Mouse (Mus musculus) forebrain, postnatal 0 days (tissue): ENCODE measurements around the gene Hoxb6. TPM values are rescaled to one million over a fixed set of nuclear protein-coding genes. Genes with fewer than 3 reads are reported as not detected.

Experiments
- ATAC-seq: fragments of 200-750 bp; cut with Nextera tagmentation; 2 replicates; pipeline ENCODE4 v1.8.0; 2017; ENCODE audit warnings: mild to moderate bottlenecking, moderate library complexity
- DNase-seq: peaks from one replicate; pipeline ENCODE4 v3.0.0-alpha.2; 2015
- H3K27ac ChIP-seq: fragments of 300-500 bp; sonication (generic); 2 replicates; pipeline ENCODE4 v1.5.1; 2014; ENCODE audit warnings: low read depth, mild to moderate bottlenecking, antibody characterized with exemption, low read length, moderate library complexity, mixed read lengths
- H3K27me3 ChIP-seq: fragments of 300-500 bp; sonication (generic); 2 replicates; pipeline ENCODE4 v1.6.1; 2014; ENCODE audit warnings: mild to moderate bottlenecking, low read length, mixed read lengths; ENCODE audit not compliant: insufficient read depth
- H3K36me3 ChIP-seq: fragments of 300-500 bp; sonication (generic); 2 replicates; pipeline ENCODE4 v1.6.1; 2014; ENCODE audit warnings: mild to moderate bottlenecking, moderate library complexity; ENCODE audit not compliant: insufficient read depth
- H3K4me1 ChIP-seq: fragments of 300-500 bp; sonication (generic); 2 replicates; pipeline ENCODE4 v1.6.1; 2014; ENCODE audit warnings: antibody characterized with exemption; ENCODE audit not compliant: insufficient read depth
- H3K4me2 ChIP-seq: fragments of 300-500 bp; sonication (generic); 2 replicates; pipeline ENCODE4 v1.6.1; 2014; ENCODE audit warnings: low read depth, mild to moderate bottlenecking, moderate library complexity
- H3K4me3 ChIP-seq: fragments of 300-500 bp; sonication (generic); 2 replicates; pipeline ENCODE4 v1.5.1; 2014; ENCODE audit warnings: low read depth, low read length, mixed read lengths
- H3K9ac ChIP-seq: fragments of 300-500 bp; sonication (generic); 2 replicates; pipeline ENCODE4 v1.6.1; 2014; ENCODE audit warnings: mild to moderate bottlenecking
- H3K9me3 ChIP-seq: fragments of 300-500 bp; sonication (generic); 2 replicates; pipeline ENCODE4 v1.6.1; 2016; ENCODE audit warnings: low read length
- CTCF ChIP-seq: sonication (generic); IDR thresholded peaks from 2 replicates; pipeline ENCODE4 v1.5.1; 2016; ENCODE audit warnings: antibody characterized with exemption, control low read depth, low read depth
- WGBS: fragments of 180-500 bp; shearing (Covaris S2); extraction: QIAGEN DNeasy Blood & Tissue Kit; methylation state at CpG from one replicate; pipeline ENCODE4 v1.1.7; 2014; 5-methylcytosine and 5-hydroxymethylcytosine counted together
- polyA plus RNA-seq: library from polyadenylated mRNA; unstranded; fragments of >200 nt; fragmentation: Nextera tagmentation; extraction: Ambion mirVana; gene quantifications from 2 replicates; pipeline ENCODE4 v1.2.1, GENCODE M21; 2015
- total RNA-seq: library from RNA; depleted of rRNA; stranded (reverse); fragments of >200 nt; gene quantifications from 2 replicates; pipeline ENCODE4 v1.2.3, GENCODE M21; 2014

The Hoxb6 gene
- total and polyA plus RNA-seq, 2 experiments from 2014 or later, result not detected

GRCm38 (mm10) chr11:96278324-96278723, 14.0 kb upstream of the Hoxb6 start:
- H3K36me3 ChIP-seq, result no peaks in the 10 kb centered on the region
- H3K4me2 ChIP-seq, result no peak overlapping the region
- H3K4me1 ChIP-seq, result no peaks in the 10 kb centered on the region
- H3K27ac ChIP-seq, result no peak overlapping the region
- peaks cover 98% of the 10 kb centered on the region for H3K27me3 ChIP-seq
- no peak for TF ChIP-seq CTCF
- no peak overlapping the region for H3K9ac ChIP-seq
- no peaks in the 10 kb centered on the region for H3K9me3 ChIP-seq
- no peak for DNase-seq
- no peak for ATAC-seq
- no peak overlapping the region for H3K4me3 ChIP-seq
- WGBS, result 15% methylated on average over 14 of the region's 14 CpGs

- peak; percentile 91 for DNase-seq
- ATAC-seq, result peak; percentile 79
- Histone ChIP-seq H3K27me3 (peaks cover 98% of the 10 kb centered on the region), H3K4me3 (no peak overlapping the region), H3K27ac (no peak overlapping the region), H3K36me3 (no peaks in the 10 kb centered on the region), H3K9ac (no peak overlapping the region), H3K4me2 (no peak overlapping the region), H3K9me3 (no peaks in the 10 kb centered on the region), H3K4me1 (no peaks in the 10 kb centered on the region)
- WGBS, result under 1% methylated on average over 9 of the region's 9 CpGs
- TF ChIP-seq CTCF, result peak; percentile 91
These were observed 13.5 kb upstream of the Hoxb6 start for GRCm38 (mm10) chr11:96278773-96279172.

GRCm38 (mm10) chr11:96279421-96280233, 12.6 kb upstream of the Hoxb6 start:
- H3K27ac ChIP-seq, result no peak overlapping the region

GRCm38 (mm10) chr11:96280399-96281378, 11.6 kb upstream of the Hoxb6 start:
- Histone ChIP-seq H3K4me1 (no peaks in the 10 kb centered on the region), H3K4me2 (no peak overlapping the region), H3K9me3 (no peaks in the 10 kb centered on the region), H3K9ac (no peak overlapping the region), H3K27ac (no peak overlapping the region), H3K36me3 (no peaks in the 10 kb centered on the region), H3K4me3 (no peak overlapping the region), H3K27me3 (peaks cover 97% of the 10 kb centered on the region)
- no peak for DNase-seq
- ATAC-seq, result no peak
- TF ChIP-seq CTCF, result no peak
- WGBS, result 11% methylated on average over 8 of the region's 8 CpGs

More at GRCm38 (mm10) chr11:96279421-96280233, 12.6 kb upstream of the Hoxb6 start:
- H3K4me2 ChIP-seq, result no peak overlapping the region
- DNase-seq (no peak), ATAC-seq (no peak)
- H3K4me3 ChIP-seq, result no peak overlapping the region
- WGBS, result 2% methylated on average over 31 of the region's 31 CpGs
- no peaks in the 10 kb centered on the region for H3K9me3 ChIP-seq
- no peak overlapping the region for H3K9ac ChIP-seq
- no peaks in the 10 kb centered on the region for H3K4me1 ChIP-seq
- no peaks in the 10 kb centered on the region for H3K36me3 ChIP-seq
- peaks cover 97% of the 10 kb centered on the region for H3K27me3 ChIP-seq
- no peak for TF ChIP-seq CTCF

- 5% methylated on average over 18 of the region's 18 CpGs for WGBS
- no peak overlapping the region for H3K27ac ChIP-seq
- no peak for DNase-seq
- no peak overlapping the region for H3K4me2 ChIP-seq
- H3K4me1 ChIP-seq, result no peaks in the 10 kb centered on the region
- no peak for ATAC-seq
- H3K9ac ChIP-seq, result no peak overlapping the region
- H3K36me3 ChIP-seq, result no peaks in the 10 kb centered on the region
- no peak overlapping the region for H3K4me3 ChIP-seq
- no peak for TF ChIP-seq CTCF
- no peaks in the 10 kb centered on the region for H3K9me3 ChIP-seq
- H3K27me3 ChIP-seq, result peaks cover 97% of the 10 kb centered on the region
These were observed 10.9 kb upstream of the Hoxb6 start for GRCm38 (mm10) chr11:96281396-96281795.

GRCm38 (mm10) chr11:96281855-96282570, 10.3 kb upstream of the Hoxb6 start, which contains the start of gene Hoxb8:
TSS of gene Hoxb8 (plus strand) at chr11:96281905.
- H3K9ac ChIP-seq, result no peak within 1 kb of the TSS
- H3K4me2 ChIP-seq, result no peak within 1 kb of the TSS
- no peak for TF ChIP-seq CTCF
- no peak within 1 kb of the TSS for H3K4me3 ChIP-seq
- H3K36me3 ChIP-seq, result no peaks in the 10 kb centered on the region
- H3K27me3 ChIP-seq, result peaks cover 97% of the 10 kb centered on the region
- 1% methylated on average over 27 of the region's 27 CpGs for WGBS
- H3K27ac ChIP-seq, result no peak within 1 kb of the TSS
- no peaks in the 10 kb centered on the region for H3K4me1 ChIP-seq
- DNase-seq, result peak; percentile 31
- no peaks in the 10 kb centered on the region for H3K9me3 ChIP-seq
- no peak for ATAC-seq
